Mouse (Mus musculus): ENCODE measurements at regions not wholly inside any gene's neighbourhood (a gene's known extent, or its start where the extent isn't known, plus 50 kb on each side); places are given as distances from the start of the nearest gene placed in this dataset.

GRCm38 (mm10) chr4:33552856-33553255 lies 242.7 kb downstream of the Rngtt start:
- TF ChIP-seq CTCF (IDR thresholded peaks at IDR 0.05; ENCODE audit: low read depth, low read length) (no peak), POLR2A (IDR thresholded peaks at IDR 0.05; ENCODE audit: borderline replicate concordance, low read depth, low read length) (no peak)

All from bone marrow macrophage, adult 2 months (primary cell).